Mouse (Mus musculus) ES-E14 (cell line): ENCODE measurements around the gene Mtap. TPM values are rescaled to one million over a fixed set of nuclear protein-coding genes. Genes with fewer than 3 reads are reported as not detected.

ENCODE experiments used
- DNase-seq: peaks from one replicate; pipeline ENCODE4 v3.0.0-alpha.2; 2013; ENCODE audit warnings: low read depth, low spot score
- H3K27ac ChIP-seq: 2 replicates; pipeline ENCODE4 v1.5.1; 2012; ENCODE audit warnings: low read depth, mild to moderate bottlenecking, low read length, moderate library complexity, mixed read lengths; ENCODE audit not compliant: poor library complexity, insufficient read depth, severe bottlenecking
- H3K36me3 ChIP-seq: 2 replicates; pipeline ENCODE4 v1.6.1; 2012; ENCODE audit warnings: mild to moderate bottlenecking, low read length, moderate library complexity, mixed read lengths; ENCODE audit not compliant: control insufficient read depth, poor library complexity, insufficient read depth, severe bottlenecking
- H3K4me1 ChIP-seq, 2 experiments: fragments of 150-350 bp in 1 of 2; sonication (generic) in 1 of 2; 2 replicates each; pipeline ENCODE4 v1.6.1; 2012; ENCODE audit warnings: low read length in 2 of 2, mild to moderate bottlenecking in 1 of 2, mixed read lengths in 1 of 2; ENCODE audit not compliant: control insufficient read depth in 2 of 2, insufficient read depth in 2 of 2, poor library complexity in 1 of 2
- H3K4me3 ChIP-seq, 2 experiments: fragments of 150-350 bp in 1 of 2; sonication (generic) in 1 of 2; 2 replicates each; pipeline ENCODE4 v1.5.1; 2012; ENCODE audit warnings: low read length in 2 of 2, low read depth in 1 of 2, mild to moderate bottlenecking in 1 of 2, mixed read lengths in 1 of 2; ENCODE audit not compliant: insufficient read depth in 1 of 2, poor library complexity in 1 of 2, severe bottlenecking in 1 of 2
- H3K9ac ChIP-seq: 2 replicates; pipeline ENCODE4 v1.6.1; 2012; ENCODE audit warnings: low read depth, mild to moderate bottlenecking, low read length, mixed read lengths; ENCODE audit not compliant: poor library complexity, insufficient read depth, severe bottlenecking
- H3K9me3 ChIP-seq: fragments of 150-350 bp; sonication (generic); 2 replicates; pipeline ENCODE4 v1.6.1; 2012; ENCODE audit warnings: low read depth, mild to moderate bottlenecking, low read length; ENCODE audit not compliant: control insufficient read depth, insufficient read depth
- CHD2 ChIP-seq: IDR thresholded peaks from 2 replicates; pipeline ENCODE4 v1.6.1; 2014; ENCODE audit warnings: mild to moderate bottlenecking, low read depth, low read length, inconsistent platforms
- HCFC1 ChIP-seq: IDR thresholded peaks from 2 replicates; pipeline ENCODE4 v1.6.1; 2012; ENCODE audit warnings: low read length, inconsistent platforms, borderline replicate concordance; ENCODE audit not compliant: insufficient read depth
- MAFK ChIP-seq: IDR thresholded peaks from 2 replicates; pipeline ENCODE4 v1.6.1; 2014; ENCODE audit warnings: mild to moderate bottlenecking, low read depth, low read length, inconsistent platforms; ENCODE audit not compliant: insufficient read depth
- ZC3H11A ChIP-seq: IDR thresholded peaks from 2 replicates; pipeline ENCODE4 v1.6.1; 2012; ENCODE audit warnings: low read depth, mild to moderate bottlenecking, inconsistent platforms, low read length, borderline replicate concordance
- ZNF384 ChIP-seq: IDR thresholded peaks from 2 replicates; pipeline ENCODE4 v1.6.1; 2012; ENCODE audit warnings: low read depth, low read length, inconsistent platforms
- in situ Hi-C, 2 experiments: fragments of 600-800 bp; cut with MboI; formaldehyde crosslinking; loops; one replicate each; pipeline ENCODE4 v1.15.1; 2025; ENCODE audit warnings: low sequenced_read_pairs in 2 of 2, inconsistent platforms in 1 of 2; ENCODE audit not compliant: unreplicated experiment in 2 of 2
- total RNA-seq: library from RNA; depleted of rRNA; stranded (reverse); fragments of 300-350 nt; gene quantifications from 2 replicates; pipeline ENCODE4 v1.2.3, GENCODE M21; 2012; rRNA removed

The Mtap gene
- 35.5 and 59.3 TPM in 2 replicates for total RNA-seq

DNA sequence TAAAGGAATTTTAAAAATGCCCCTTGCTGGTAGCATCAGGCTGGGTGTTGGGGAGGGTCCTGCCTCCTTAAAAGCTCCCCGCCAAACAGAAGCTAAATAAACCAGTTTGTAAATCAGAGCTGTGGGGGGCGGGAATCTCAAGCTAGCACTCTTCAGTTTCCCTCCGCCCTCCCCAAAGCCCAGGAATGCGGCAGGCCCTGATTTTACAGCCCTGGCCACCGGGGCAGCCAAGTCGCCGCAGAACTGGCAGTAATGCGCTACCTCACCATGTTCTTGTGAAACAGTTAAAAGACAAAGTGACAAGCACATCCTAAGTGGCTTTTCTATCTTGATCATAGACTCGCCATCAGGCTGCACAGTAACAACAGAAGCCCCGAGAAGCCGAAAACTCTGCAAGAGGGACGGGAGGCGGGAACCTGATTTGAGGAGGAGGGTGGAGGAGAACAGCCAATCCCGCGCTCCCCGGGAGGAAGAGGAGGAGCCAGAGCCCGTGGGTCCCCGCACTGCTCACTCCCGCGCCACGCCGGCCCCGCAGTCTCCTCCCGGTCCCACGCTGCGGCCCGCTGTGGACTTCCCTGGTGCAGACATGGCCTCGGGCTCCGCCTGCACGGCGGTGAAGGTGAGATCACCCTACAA, at the start of gene Mtap:
Gene Mtap (plus strand): TSS at position 217 of the 636 bp plus-strand sequence.
- DNase-seq: peak; percentile 55
- H3K36me3 ChIP-seq: 0 out of 2 replicates have a peak, but pooled peaks cover 5% of the 10 kb centered on the region
- TF ChIP-seq MAFK: no peak
- no peak for TF ChIP-seq ZNF384
- TF ChIP-seq HCFC1: no peak
- TF ChIP-seq CHD2: no peak
- no peak for TF ChIP-seq ZC3H11A
- peaks cover 0 to 2% of the 10 kb centered on the region in 2 experiments; a peak in 1 of 4 replicates for H3K4me1 ChIP-seq
- no peak within 1 kb of the TSS for H3K27ac ChIP-seq
- no peaks in the 10 kb centered on the region for H3K9me3 ChIP-seq
- in situ Hi-C loops: loop anchor here in 1 of 2 experiments (25.0 kb wide), 1 partner anchor 375 kb away; no protein-coding TSS in a partner anchor
- peak within 1 kb of the TSS; percentile 64 for H3K9ac ChIP-seq
- peak within 1 kb of the TSS; percentile 73 to 79 for H3K4me3 ChIP-seq

DNA sequence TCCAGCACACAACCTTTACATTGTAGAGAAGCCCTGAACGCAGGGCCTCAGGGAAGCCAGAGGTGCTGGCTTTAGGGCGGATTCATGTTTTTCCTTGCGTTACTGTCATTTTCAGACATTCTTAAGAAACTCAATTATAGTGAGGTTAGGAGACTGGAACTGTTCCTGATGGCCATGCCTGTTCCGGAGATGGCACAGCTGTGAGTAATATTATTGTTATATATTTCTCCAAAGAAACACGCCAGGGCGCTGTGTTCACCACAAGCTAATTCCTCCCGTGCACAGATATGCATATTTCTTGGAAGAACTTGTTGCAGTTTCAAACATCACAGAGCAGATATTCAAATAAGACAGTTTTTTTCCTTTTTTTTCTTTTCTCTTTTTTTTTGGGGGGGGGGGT, 47.8 kb upstream of the Mtap start:
- no peak overlapping the region for H3K27ac ChIP-seq
- no peak for DNase-seq
- no peaks in the 10 kb centered on the region for H3K9me3 ChIP-seq
- in situ Hi-C loops: no loop called here
- TF ChIP-seq HCFC1 (no peak), ZC3H11A (no peak), CHD2 (no peak), MAFK (no peak), ZNF384 (no peak)
- H3K4me1 ChIP-seq: no peaks in the 10 kb centered on the region
- no peak overlapping the region for H3K4me3 ChIP-seq
- H3K9ac ChIP-seq: no peak overlapping the region
- no peaks in the 10 kb centered on the region for H3K36me3 ChIP-seq

DNA sequence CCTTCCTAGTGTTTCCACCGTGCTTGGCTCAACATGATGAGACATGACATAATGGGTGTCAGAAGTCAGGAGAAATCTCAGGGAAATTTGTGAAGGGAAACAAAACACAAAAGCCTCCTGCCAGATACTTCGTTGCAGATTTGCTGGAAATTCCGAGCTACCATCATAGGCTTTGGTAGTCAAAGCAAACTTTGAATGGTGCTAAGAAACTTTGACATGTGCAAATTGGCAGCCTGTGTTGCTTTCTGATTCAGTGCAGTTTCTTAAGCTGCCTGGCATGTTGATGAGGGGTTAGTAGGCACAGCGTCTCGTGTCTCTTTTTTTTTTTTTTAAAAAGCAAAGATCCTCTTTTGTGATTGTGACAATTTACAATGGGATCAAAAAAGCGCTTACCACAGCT, 46.7 kb upstream of the Mtap start:
- Histone ChIP-seq H3K4me1 (no peaks in the 10 kb centered on the region), H3K4me3 (no peak overlapping the region), H3K36me3 (no peaks in the 10 kb centered on the region), H3K9me3 (no peaks in the 10 kb centered on the region), H3K27ac (no peak overlapping the region), H3K9ac (no peak overlapping the region)
- TF ChIP-seq ZNF384 (no peak), CHD2 (no peak), MAFK (no peak), HCFC1 (no peak), ZC3H11A (no peak)
- no peak for DNase-seq
- in situ Hi-C loops: no loop called here

DNA sequence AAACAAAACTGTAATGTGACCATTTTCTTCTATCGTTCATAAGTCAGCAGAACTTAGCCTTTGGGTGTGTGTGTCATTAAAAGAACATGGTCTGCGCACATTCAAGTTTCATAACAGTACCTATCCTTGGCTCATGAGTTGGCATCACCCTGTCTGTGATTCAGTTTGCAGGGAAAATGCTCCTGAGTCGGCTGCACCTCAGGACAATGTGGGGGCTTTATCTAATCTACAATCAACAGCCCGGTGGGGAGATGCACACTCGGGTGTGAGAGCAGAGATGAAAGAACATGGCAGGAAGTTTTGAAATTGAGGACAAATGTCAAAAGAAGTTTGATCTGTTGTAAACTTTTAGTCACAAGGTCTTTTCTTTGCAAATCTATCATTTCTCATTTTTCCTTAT, 44.8 kb upstream of the Mtap start:
- no peak for DNase-seq
- Histone ChIP-seq H3K9ac (no peak overlapping the region), H3K4me1 (no peaks in the 10 kb centered on the region), H3K4me3 (no peak overlapping the region), H3K27ac (no peak overlapping the region), H3K9me3 (no peaks in the 10 kb centered on the region), H3K36me3 (no peaks in the 10 kb centered on the region)
- in situ Hi-C loops: no loop called here
- no peak for TF ChIP-seq ZC3H11A
- TF ChIP-seq MAFK: no peak
- TF ChIP-seq HCFC1: no peak
- no peak for TF ChIP-seq ZNF384
- TF ChIP-seq CHD2: no peak

DNA sequence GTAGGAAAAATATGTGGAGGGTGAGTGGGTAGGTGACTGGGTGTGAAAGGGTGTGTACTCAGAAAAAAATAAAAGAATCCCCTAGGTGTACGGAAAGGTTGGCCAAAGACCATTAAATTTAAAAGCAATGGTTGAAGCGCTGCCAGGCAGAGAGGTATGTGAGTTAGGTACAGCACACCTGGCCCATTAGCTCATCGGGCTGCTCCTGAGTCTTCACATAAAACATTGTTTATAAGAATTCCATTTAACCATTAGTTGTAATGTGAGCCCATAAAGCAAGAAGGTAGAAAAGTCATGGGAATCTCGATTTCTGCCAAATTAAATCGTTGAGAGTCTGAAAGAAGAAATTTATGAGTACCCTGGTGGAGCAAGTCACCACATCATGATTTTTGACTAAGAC, 42.1 kb upstream of the Mtap start:
- in situ Hi-C loops: no loop called here
- TF ChIP-seq ZNF384 (no peak), MAFK (no peak), ZC3H11A (no peak), HCFC1 (no peak), CHD2 (no peak)
- H3K36me3 ChIP-seq: no peaks in the 10 kb centered on the region
- no peak overlapping the region for H3K4me3 ChIP-seq
- no peaks in the 10 kb centered on the region for H3K4me1 ChIP-seq
- no peaks in the 10 kb centered on the region for H3K9me3 ChIP-seq
- no peak overlapping the region for H3K9ac ChIP-seq
- DNase-seq: no peak
- no peak overlapping the region for H3K27ac ChIP-seq
